Mouse (Mus musculus): ENCODE data around the gene Grik4. TPM values are rescaled to one million over a fixed set of nuclear protein-coding genes. Genes with fewer than 3 reads are reported as not detected.

Grik4 gene
- total RNA-seq, 1 experiment from 2014 or later = not detected

DNA sequence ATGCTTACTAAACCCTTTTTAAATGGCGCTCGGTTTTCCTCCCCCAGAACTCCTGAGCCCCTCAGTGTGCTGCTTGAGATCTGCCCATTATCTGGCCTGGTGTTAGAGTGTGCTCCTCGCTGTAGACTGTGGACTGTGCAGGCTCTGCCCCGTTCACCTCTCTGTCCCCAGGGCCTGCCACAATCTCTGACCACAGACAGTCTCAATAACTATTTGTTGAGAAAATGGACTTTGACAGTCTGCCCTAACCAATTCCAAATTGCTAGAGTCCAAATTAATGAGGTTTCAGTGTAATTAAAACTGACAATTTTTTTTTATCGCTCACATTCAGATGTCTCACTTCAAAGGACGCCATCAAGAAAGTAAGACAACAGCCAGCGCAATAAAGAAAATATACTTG lies 220.2 kb downstream of the Grik4 start:
- ATAC-seq (replicated peaks; ENCODE audit: insufficient number of reproducible peaks, low FRiP score, low TSS enrichment, poor library complexity, severe bottlenecking) = no peak

DNA sequence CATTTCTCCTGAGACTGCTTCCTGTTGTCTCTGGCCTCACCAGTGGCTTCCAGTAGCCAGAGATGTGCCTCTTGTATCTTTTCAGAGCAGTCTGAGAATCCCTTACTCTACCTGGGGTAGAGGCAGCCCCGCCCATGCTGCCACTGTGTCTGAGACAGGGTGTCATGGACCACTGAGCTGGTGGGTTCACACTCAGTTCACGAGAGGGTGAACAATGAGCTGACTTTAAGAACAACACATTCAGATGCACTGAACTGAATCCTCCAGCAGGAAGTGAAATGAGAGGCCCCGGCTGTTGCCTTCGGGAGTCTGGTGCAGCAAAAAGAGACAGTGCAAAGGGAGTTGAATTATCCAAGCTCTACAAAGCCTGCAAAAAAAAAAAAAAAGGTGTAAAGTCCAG lies 221.8 kb downstream of the Grik4 start:
- no peak for ATAC-seq (replicated peaks; ENCODE audit: insufficient number of reproducible peaks, low FRiP score, low TSS enrichment, poor library complexity, severe bottlenecking)

DNA sequence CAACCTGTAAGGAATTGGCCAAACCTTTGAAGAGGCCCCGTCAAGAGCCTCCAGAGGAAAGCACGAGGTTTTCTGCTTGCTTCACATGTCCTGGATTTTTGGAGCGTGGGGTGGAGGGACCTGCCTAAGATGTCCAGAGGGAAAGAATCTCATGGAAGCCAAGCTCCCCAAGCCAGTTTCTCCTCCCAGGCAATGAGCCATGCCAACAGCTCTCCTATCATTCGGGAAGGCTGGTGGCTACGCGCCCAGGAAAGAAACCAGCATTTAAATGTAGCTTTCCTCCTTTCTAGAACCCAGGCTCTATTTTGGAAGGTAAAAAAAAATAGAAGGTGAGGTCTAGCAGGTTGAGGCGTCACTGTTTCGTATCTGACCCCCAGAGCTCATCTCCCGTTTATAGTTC lies 222.6 kb downstream of the Grik4 start:
- no peak for ATAC-seq (replicated peaks; ENCODE audit: insufficient number of reproducible peaks, low FRiP score, low TSS enrichment, poor library complexity, severe bottlenecking)

DNA sequence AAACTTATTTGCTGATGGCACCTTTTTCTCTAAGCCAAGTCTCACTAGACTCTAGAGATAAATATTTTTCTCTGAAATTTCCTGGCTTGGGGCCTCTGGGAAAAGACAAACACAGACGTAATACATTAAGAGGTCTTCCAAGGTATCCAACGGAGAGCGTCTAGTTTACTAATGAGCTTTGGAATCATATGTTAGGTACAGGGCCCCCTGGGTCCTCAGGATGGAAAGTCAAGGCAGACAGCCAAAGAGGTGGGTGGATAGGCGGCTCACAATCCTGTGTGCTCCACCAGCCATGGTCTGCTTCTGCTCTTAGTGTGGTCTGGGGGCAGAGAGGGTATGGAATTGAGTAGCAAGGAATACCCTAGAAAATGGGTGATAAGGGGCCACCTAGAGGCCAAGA lies 223.1 kb downstream of the Grik4 start:
- ATAC-seq (replicated peaks; ENCODE audit: insufficient number of reproducible peaks, low FRiP score, low TSS enrichment, poor library complexity, severe bottlenecking) = no peak

DNA sequence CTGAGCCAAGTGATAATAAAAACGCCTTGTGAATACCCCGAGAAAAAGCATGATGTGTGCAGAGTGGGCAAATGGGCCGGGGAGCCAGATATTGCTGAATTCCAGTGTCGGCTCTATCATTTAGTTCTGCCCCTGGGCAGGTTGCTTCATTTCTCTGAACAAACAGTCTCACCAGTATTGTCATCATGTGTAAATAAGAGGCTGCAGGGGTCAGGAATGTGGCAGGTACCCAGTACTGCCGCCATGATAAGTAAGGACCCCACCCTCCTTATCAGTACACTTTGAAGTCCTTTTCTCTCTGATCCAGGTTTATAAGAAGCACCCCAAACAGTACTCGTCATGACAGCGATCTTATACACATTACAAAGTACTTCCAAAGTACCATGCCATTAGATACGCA lies 230.4 kb downstream of the Grik4 start:
- ATAC-seq (replicated peaks; ENCODE audit: insufficient number of reproducible peaks, low FRiP score, low TSS enrichment, poor library complexity, severe bottlenecking) = no peak

DNA sequence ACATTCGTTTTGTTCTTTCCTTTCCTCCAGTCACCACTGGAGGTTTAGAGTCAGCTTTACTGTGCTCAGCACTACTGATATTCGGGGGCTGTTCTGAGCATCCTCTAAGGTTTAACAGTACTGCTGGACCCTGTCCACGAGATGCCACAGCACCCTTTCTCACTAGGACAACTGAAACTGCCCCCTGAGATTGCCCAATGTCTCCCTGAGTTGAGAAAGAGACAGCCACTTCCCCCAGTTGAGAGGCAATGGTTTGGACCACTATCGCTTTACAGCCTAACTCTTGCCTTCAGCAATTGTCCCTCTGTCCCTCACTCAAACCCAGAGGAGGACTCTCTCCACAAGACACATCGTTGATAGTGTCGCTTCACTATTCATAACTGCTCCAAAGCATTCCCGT lies 238.4 kb downstream of the Grik4 start:
- ATAC-seq (replicated peaks; ENCODE audit: insufficient number of reproducible peaks, low FRiP score, low TSS enrichment, poor library complexity, severe bottlenecking) = no peak

DNA sequence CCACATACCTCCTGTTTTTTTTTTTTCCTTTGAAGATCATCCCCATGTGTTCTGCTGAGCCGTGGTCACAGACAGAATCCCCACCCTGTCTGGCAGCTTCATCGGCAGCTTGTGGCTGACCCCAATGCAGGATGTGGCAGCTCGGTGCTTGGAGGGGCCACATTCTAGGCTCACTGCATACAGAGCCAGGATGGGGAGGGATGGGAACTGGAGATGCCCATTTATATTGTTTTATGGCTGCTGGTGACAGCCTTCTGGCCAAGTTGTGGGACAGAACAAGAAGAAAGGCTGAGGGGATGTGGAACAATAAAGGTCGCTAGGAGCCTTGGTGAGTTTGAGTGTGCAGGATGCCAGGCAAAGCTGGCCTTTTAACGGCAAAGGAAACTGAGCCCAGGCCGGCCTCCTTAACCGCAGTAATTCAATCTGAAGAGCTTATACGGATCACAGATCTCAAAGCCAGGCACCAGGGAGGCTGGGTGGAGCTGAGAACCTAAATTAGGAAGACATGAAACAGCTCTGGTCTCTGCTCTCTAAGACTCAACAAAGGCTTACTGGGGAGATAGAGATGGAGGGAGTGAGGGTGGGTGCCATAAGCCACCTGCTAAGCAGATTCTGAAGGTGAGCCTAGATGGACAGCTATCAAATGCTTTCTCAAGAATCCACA lies 241.0 kb downstream of the Grik4 start:
- no peak for ATAC-seq (replicated peaks; ENCODE audit: insufficient number of reproducible peaks, low FRiP score, low TSS enrichment, poor library complexity, severe bottlenecking)

DNA sequence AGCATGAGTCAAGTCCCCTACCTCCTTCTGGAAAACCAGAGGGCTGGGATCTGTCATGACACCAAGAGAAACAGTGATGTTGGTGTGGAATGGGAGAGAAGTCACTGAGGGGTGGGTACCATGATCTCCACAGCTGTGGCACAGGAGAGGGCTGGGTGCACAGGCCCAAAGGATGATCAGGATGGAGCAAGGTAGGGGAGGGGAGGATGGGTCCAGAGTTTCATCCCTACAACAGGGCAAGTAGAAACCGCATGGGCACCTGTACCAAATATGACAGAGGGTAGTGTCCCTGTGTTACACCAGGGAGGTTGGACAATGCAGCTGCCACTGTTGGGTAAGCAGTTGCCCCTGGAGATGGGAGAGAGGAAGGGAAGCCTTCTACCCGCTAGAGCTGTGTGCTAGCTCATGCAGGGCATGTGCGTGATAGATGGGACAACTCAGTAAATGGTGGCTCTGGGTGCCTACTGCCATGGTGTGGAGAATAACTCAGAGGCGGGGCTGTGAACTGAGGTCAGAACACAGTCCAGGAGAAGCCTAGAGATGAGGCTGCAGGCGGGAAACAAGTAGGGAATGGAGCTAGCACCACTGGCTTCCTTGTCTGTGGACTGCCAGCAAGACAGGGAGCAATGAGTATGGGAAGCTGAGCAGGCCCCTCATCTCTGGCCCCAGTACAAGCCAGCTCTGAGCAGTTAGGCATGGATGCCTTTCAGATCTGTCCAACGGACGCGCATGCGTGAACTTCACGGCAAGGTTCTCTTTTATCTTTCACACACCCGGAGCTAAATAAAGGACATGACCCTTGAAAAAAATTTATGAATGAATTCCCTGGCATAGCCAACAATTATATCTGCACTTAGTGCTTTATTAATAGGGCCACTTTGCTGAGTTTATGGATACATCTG lies 241.8 kb downstream of the Grik4 start:
- ATAC-seq (replicated peaks; ENCODE audit: insufficient number of reproducible peaks, low FRiP score, low TSS enrichment, poor library complexity, severe bottlenecking) = no peak

DNA sequence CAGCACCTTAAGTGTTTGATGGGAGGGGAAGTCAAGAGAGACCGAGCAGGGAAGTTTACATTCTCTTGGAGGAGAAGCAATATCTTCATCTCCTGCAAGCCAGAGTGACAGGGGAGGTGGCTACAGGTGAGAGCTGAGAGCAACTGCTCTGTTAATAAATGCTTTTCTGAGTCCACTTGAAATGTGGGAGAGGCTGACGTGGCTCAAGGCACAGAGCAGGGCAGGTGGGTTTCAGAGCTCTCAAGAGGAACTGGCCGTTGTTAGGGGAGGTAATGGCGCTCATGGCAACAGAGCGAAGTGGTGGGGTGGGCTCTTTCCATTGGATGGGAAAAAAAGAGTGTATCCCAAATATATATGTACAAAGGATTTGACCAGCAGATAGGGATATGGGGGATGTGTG lies 242.6 kb downstream of the Grik4 start:
- ATAC-seq (replicated peaks; ENCODE audit: insufficient number of reproducible peaks, low FRiP score, low TSS enrichment, poor library complexity, severe bottlenecking) = no peak

DNA sequence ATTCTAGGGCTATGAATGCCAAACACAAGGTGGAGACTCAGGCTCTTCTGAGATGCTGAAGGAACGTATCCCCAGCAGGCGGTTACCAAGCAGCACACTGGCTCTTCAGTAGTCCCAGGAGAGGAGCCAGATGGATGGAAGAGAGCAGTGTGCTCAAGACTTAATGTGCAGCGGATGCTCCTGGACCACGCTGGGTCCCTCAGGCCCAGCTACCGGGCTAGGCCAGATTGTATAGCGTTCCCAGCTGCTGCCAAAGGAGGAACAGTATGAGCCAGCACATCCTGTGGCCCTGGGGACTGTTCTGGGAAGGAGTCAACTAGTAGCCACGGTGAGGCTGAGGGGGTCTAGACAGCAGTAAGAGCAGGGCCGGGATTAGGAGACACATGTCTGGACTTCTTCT lies 251.3 kb downstream of the Grik4 start:
- no peak for ATAC-seq (replicated peaks; ENCODE audit: insufficient number of reproducible peaks, low FRiP score, low TSS enrichment, poor library complexity, severe bottlenecking)

DNA sequence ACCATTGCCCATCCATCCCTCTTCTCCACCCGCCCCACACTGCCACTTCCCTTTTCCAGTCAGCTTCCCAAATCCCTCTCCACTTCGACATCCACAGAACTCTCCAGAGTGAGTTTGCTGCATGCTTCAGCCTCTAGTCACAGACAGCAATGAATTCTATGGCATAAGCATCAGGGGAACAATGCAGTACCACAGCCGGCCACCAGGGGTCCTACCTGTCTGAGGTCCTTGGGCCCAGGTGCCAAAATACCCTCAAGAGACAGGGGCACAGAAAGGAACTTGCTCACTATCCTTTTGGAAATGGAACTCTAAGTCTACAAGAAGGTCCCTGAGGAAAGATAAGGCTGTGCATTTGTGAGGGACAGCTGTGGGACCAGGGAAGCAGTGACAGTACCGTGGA lies 256.1 kb downstream of the Grik4 start:
- ATAC-seq (replicated peaks; ENCODE audit: insufficient number of reproducible peaks, low FRiP score, low TSS enrichment, poor library complexity, severe bottlenecking) = no peak

DNA sequence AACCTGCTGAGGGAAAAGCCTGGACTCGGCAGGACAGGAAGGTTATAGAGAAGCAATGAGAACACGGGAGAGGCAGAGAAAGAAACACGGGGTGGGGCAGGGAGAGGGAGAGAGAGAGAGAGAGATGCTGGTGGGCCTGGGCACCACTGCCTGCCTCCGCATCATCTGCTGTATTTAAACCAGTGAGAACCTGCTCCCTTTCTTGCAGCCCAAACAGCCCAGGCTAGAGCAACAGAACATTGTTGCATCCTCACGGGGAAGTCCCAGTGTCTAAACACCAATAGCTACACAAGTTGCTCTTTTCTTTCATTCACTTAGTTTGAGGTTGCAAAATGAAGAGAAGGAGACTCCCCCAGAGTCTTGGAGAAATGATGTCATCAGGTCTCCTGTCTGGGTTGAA lies 258.2 kb downstream of the Grik4 start:
- no peak for ATAC-seq (replicated peaks; ENCODE audit: insufficient number of reproducible peaks, low FRiP score, low TSS enrichment, poor library complexity, severe bottlenecking)

DNA sequence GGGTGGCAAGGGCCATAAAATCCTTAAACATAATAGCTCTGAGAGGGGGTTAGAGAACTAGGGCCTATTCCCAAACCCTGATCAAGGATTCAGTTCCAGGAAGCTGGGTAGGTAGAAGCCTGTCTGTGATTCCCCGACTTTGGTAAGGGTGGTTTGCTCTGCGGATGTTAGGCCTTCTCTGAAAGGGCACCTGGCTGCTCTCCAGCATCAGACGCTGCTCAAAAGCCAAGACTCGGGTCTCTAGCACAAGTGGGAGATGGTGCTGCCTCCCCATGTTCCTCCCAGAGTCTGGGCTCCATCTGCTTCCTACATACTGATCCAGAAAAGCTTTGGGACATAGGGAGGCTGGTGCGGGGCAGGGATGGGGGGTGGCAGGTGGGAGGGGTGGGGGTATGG lies 270.3 kb downstream of the Grik4 start:
- ATAC-seq (replicated peaks; ENCODE audit: insufficient number of reproducible peaks, low FRiP score, low TSS enrichment, poor library complexity, severe bottlenecking) = no peak

DNA sequence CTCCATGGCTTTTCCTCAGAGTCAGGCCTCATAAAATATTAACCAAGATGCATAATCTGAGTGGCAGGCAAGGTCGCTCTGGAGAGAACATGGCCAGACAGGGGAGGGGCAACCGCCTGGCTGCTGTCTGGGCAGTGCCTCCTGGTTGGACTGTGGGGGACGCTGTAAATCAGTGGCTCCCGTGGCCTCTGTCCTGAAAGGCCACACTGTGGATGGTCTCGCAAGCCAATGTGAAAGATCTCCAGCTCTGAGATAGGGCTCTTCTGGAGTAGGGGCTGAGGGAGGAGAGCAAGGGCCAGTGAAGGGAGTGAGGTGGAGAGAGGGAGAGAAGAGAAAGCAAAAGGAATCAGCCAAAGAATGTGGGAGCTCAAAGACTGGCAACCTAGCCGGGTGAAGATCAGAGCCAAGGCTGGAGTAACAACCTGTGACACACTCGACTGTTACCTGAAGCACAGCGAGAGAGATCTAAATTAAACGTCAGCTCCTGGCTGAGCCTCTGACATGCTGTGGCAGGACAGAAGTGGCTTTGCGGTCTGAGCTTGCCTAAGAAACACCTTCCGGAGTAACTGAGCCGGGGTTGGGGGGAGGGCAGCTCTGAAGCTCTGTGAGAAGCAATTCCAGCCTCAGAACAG lies 270.8 kb downstream of the Grik4 start:
- ATAC-seq (replicated peaks; ENCODE audit: insufficient number of reproducible peaks, low FRiP score, low TSS enrichment, poor library complexity, severe bottlenecking) = no peak

DNA sequence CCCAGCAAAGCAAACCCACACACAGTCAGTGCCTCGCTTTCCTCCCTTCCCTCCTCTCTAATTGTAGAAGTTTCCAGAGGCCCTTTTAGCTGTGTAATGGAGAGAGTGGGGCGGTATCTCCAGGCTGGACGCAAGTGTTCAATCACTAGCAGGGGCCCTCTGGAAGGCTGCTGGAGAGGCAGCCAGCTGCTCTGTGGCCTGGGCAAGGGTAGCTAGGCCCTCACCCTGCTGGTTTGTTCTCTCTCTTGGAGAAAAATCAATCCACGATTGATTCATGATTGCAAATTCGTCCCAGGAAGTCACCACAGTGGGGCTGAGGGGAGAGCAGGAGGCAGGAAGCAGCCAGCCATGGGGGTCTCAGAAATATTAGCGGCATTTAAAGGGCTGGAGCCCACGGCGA lies 271.3 kb downstream of the Grik4 start:
- ATAC-seq (replicated peaks; ENCODE audit: insufficient number of reproducible peaks, low FRiP score, low TSS enrichment, poor library complexity, severe bottlenecking) = no peak

DNA sequence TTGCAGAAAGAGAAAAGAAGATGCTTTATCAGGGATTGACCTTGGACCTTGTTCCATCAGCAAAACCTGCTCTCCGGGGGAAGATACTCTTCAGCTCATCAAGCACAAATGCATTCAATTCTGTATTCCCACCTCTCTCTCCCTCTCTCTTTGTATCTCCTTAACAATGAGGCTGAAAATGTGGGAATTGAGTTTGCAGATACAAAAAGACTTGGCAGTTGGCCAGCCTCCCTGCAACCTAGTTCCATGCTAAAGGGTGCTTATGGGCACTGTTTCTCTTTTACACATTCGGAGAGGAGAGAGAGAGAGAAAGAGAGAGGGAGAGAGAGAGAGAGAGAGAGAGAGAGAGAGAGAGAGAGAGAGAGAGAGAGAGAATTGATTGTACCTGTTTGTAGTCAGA lies 273.7 kb downstream of the Grik4 start:
- no peak for ATAC-seq (replicated peaks; ENCODE audit: insufficient number of reproducible peaks, low FRiP score, low TSS enrichment, poor library complexity, severe bottlenecking)

DNA sequence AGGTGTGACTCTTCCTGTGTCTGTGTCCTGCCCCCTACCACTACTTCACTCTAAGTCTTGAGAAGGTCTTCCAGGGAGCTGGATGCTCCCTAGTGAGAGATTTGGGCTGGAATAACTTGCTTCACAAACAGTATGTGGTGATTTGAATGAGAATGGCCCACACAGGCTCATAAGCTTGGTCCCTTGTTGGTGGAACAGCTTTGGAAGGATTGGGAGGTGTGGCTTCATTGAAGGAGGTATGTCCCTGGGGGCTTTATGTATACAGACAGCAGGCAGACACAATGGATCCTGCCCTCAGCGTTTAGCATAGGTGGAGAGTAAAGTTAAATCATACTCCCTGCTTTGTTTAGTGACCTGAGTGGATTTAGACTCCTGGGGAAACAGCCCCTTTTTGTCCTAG lies 282.8 kb downstream of the Grik4 start:
- ATAC-seq (replicated peaks; ENCODE audit: insufficient number of reproducible peaks, low FRiP score, low TSS enrichment, poor library complexity, severe bottlenecking) = no peak

DNA sequence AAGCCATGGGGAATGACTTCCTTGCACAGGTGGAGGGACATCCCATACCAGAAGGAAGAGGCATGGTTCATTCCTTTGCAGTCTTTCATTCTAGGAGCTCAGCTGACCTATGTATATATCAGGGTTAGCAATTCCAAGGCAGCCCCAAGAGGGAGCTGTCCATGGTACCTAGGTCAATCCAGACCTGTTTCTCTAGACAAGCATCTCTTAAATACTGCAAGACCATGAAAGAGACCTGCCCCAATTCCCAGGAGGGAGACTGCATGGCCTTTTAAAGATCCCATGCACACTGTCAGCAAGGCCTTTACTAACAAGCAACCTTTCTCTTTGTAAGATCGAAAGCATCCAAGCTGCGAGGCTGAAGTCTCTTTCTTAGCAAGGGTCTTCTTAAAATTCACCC lies 291.5 kb downstream of the Grik4 start:
- ATAC-seq (replicated peaks; ENCODE audit: insufficient number of reproducible peaks, low FRiP score, low TSS enrichment, poor library complexity, severe bottlenecking) = no peak

DNA sequence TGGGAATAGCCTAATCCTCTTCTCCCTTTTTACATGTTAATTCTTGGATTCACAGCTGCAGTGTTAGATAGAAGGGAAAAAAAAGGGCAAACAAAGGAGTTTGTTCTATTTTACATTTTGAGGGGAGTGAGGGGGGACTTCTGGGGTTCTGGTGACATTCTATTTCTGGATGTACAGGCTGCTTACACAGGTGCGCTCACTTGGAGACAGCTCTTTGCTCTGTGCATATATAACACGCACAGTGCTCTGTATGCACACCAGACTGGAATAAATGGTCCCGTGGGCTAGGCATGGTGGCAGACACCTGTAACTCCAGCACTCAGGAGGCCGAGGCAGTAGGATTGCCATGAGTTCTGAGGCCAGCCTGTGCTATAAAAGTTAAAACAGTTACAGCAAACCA lies 292.0 kb downstream of the Grik4 start:
- no peak for ATAC-seq (replicated peaks; ENCODE audit: insufficient number of reproducible peaks, low FRiP score, low TSS enrichment, poor library complexity, severe bottlenecking)

DNA sequence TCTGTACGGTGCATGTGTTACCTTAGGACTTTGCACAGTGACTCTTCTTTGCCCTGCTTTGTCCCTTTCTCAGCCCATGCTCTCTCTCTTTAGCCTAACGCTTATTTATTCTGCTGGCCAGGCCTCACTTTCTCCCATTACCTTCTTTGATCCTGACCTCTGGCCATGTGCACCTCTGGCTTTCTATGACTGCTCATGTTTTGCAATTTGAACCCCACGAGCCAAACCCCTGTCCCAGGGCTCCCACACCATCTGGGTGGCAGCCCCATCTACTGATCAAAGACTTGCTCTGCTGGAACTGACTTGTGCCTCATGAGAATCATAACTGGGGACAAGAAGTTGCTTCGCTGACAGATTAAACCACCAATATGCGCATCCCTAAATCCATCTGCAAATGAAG lies 294.4 kb downstream of the Grik4 start:
- ATAC-seq (replicated peaks; ENCODE audit: insufficient number of reproducible peaks, low FRiP score, low TSS enrichment, poor library complexity, severe bottlenecking) = no peak

All from monocyte, adult 5-6 weeks (primary cell).